Mouse (Mus musculus): ENCODE results near the gene Racgap1.

Racgap1 gene

GRCm38 (mm10) chr15:99590429-99591084 lies 60.9 kb downstream of the Racgap1 start, which contains the start of gene Aqp5:
Gene Aqp5, plus strand, starts transcription at chr15:99590782.
- DNase-seq (ENCODE audit: low read depth, low spot score), result no peak

- DNase-seq (ENCODE audit: low read depth, low spot score), result no peak
Observed at GRCm38 (mm10) chr15:99589704-99590103, 61.8 kb downstream of the Racgap1 start.

GRCm38 (mm10) chr15:99589237-99589636 lies 62.2 kb downstream of the Racgap1 start:
- DNase-seq (ENCODE audit: low read depth, low spot score), result no peak

GRCm38 (mm10) chr15:99586525-99586924 lies 64.9 kb downstream of the Racgap1 start:
- no peak for DNase-seq (ENCODE audit: low read depth, low spot score)

GRCm38 (mm10) chr15:99585741-99586140 lies 65.7 kb downstream of the Racgap1 start:
- DNase-seq (ENCODE audit: low read depth, low spot score), result no peak

GRCm38 (mm10) chr15:99584407-99585202 lies 66.9 kb downstream of the Racgap1 start:
- no peak for DNase-seq (ENCODE audit: low read depth, low spot score)

- DNase-seq (ENCODE audit: low read depth, low spot score), result no peak
Observed at GRCm38 (mm10) chr15:99583463-99584344, 67.8 kb downstream of the Racgap1 start.

GRCm38 (mm10) chr15:99578802-99579485 lies 72.5 kb downstream of the Racgap1 start, which contains the start of gene Aqp2:
Gene Aqp2, plus strand, starts transcription at chr15:99579055.
- DNase-seq (ENCODE audit: low read depth, low spot score), result no peak

Measured in retina, postnatal 7 days (tissue).